Mouse (Mus musculus) forebrain, embryonic 15.5 days (tissue): ENCODE measurements around the gene Shisal1. TPM values are rescaled to one million over a fixed set of nuclear protein-coding genes. Genes with fewer than 3 reads are reported as not detected.
A peak's percentile ranks its signal among the peaks of the same experiment; 100 is the strongest.

Experiments
- ATAC-seq: fragments of 200-750 bp; cut with Nextera tagmentation; replicated peaks from 2 replicates; pipeline ENCODE4 v1.8.0; 2017; ENCODE audit warnings: mild to moderate bottlenecking, moderate TSS enrichment, moderate library complexity
- H3K27ac ChIP-seq: fragments of 300-500 bp; sonication (generic); replicated peaks from 2 replicates; pipeline ENCODE4 v1.5.1; 2015; ENCODE audit warnings: mild to moderate bottlenecking, inconsistent platforms
- H3K27me3 ChIP-seq: fragments of 300-500 bp; sonication (generic); 2 replicates; pipeline ENCODE4 v1.6.1; 2015; ENCODE audit warnings: inconsistent platforms
- H3K36me3 ChIP-seq: fragments of 300-500 bp; sonication (generic); 2 replicates; pipeline ENCODE4 v1.6.1; 2015; ENCODE audit warnings: mild to moderate bottlenecking, inconsistent platforms
- H3K4me1 ChIP-seq: fragments of 300-500 bp; sonication (generic); 2 replicates; pipeline ENCODE4 v1.6.1; 2015; ENCODE audit warnings: inconsistent platforms
- H3K4me2 ChIP-seq: fragments of 300-500 bp; sonication (generic); replicated peaks from 2 replicates; pipeline ENCODE4 v1.6.1; 2015; ENCODE audit warnings: mild to moderate bottlenecking, inconsistent platforms
- H3K4me3 ChIP-seq: fragments of 300-500 bp; sonication (generic); 2 replicates; pipeline ENCODE4 v1.5.1; 2015; ENCODE audit warnings: mild to moderate bottlenecking, inconsistent platforms
- H3K9ac ChIP-seq: fragments of 300-500 bp; sonication (generic); replicated peaks from 2 replicates; pipeline ENCODE4 v1.6.1; 2015; ENCODE audit warnings: mild to moderate bottlenecking, inconsistent platforms
- H3K9me3 ChIP-seq: fragments of 300-500 bp; sonication (generic); 2 replicates; pipeline ENCODE4 v1.6.1; 2016; ENCODE audit warnings: inconsistent platforms
- WGBS: fragments of 180-500 bp; shearing (Covaris S2); methylation state at CpG from one replicate; pipeline ENCODE4 v1.1.7; 2015; ENCODE audit warnings: mixed read lengths; 5-methylcytosine and 5-hydroxymethylcytosine counted together
- polyA plus RNA-seq: library from polyadenylated mRNA; unstranded; fragments of >200 nt; fragmentation: Nextera tagmentation; extraction: Ambion mirVana; gene quantifications from 2 replicates; pipeline ENCODE4 v1.2.1, GENCODE M21; 2015

Gene Shisal1
- polyA plus RNA-seq, 1 experiment from 2014 or later, result 11.3 TPM

DNA sequence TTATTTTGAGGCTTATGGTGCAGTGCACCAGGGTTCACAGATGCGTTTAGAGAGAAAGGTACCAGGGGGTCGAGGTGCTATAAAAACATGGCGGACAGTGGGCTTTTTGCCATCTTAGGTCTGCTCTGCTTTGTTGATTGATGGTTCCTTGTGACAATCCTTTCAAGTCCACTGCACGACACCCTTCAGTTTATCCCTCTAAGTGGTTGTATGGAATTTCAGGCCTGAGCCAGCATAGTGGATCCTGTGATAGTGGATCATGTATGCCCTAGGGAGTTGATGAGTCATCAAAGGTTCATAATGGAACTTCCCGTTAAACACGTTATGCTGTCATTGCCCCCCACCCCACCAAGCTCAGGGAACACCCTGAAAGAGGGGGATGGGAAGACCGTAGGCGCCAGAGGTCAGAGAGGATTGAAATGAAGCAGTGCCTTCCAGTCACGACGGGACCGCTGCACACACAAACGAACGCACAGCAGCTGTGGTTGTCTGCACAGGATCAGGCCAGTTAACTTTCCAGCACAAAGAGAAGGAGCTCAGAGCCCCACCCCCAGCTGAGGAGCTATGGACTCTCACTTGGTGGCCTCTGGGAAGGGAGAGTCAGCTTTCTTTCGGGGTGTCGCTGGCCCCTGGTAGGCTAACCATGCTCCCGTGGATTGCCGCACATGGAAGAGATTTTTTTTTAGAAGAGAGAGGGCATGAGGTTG, 81.1 kb downstream of the Shisal1 start:
- WGBS, result 71% methylated on average over 17 of the region's 17 CpGs
- no peak for ATAC-seq
- Histone ChIP-seq H3K9me3 (no peaks in the 10 kb centered on the region), H3K27me3 (no peaks in the 10 kb centered on the region), H3K9ac (no peak overlapping the region), H3K27ac (peak overlapping the region; percentile 19), H3K4me3 (no peak overlapping the region), H3K4me1 (peaks cover 19% of the 10 kb centered on the region), H3K4me2 (no peak overlapping the region), H3K36me3 (no peaks in the 10 kb centered on the region)

DNA sequence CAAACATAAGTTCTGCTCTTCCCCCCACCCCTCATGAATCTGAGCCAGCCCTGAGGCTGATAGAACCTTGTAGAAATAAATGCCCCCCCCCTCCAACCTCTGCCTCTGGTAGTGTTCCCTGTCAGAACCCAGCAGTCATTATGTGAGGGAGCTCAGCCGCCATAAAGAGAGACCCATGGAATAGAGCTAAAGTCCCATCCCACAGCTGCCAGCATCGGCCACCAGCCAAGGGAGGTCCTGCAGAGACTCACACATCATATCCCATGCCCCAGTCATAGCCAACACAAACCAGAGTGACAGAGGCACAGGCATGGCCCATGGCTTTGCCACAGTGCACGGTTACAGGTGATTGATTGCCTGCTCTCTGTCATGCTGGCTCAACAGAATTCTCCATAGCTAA, 82.2 kb downstream of the Shisal1 start:
- WGBS, result 92% methylated on average over 3 of the region's 3 CpGs
- Histone ChIP-seq H3K4me1 (peaks cover 28% of the 10 kb centered on the region), H3K4me3 (no peak overlapping the region), H3K27ac (no peak overlapping the region), H3K36me3 (no peaks in the 10 kb centered on the region), H3K9ac (no peak overlapping the region), H3K27me3 (no peaks in the 10 kb centered on the region), H3K9me3 (no peaks in the 10 kb centered on the region), H3K4me2 (no peak overlapping the region)
- no peak for ATAC-seq

DNA sequence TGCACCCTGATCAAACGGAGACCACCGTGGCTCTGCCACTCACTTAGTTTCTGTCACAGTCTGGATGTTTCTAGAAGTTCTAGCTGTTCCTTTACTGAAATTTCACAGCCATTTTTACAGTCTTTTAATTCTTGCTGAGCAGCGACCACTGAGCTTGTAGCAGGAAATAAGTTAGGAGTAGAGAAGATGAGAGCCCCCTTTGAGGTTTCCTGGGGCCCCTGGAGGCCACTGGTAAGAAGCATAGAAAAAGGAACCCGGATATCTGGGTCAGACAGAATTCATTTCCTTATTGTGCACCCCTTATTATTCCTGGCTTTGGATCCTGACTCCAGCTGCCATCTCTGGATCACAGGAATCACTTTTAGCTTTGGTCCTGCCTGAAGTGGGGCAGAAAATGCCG, 91.8 kb downstream of the Shisal1 start:
- no peaks in the 10 kb centered on the region for H3K36me3 ChIP-seq
- 81% methylated on average over 5 of the region's 5 CpGs for WGBS
- no peak for ATAC-seq
- peaks cover 15% of the 10 kb centered on the region for H3K4me1 ChIP-seq
- H3K27ac ChIP-seq, result no peak overlapping the region
- H3K27me3 ChIP-seq, result no peaks in the 10 kb centered on the region
- no peak overlapping the region for H3K9ac ChIP-seq
- no peaks in the 10 kb centered on the region; the same call in 1 of the 2 replicates for H3K9me3 ChIP-seq
- no peak overlapping the region for H3K4me3 ChIP-seq
- no peak overlapping the region for H3K4me2 ChIP-seq

DNA sequence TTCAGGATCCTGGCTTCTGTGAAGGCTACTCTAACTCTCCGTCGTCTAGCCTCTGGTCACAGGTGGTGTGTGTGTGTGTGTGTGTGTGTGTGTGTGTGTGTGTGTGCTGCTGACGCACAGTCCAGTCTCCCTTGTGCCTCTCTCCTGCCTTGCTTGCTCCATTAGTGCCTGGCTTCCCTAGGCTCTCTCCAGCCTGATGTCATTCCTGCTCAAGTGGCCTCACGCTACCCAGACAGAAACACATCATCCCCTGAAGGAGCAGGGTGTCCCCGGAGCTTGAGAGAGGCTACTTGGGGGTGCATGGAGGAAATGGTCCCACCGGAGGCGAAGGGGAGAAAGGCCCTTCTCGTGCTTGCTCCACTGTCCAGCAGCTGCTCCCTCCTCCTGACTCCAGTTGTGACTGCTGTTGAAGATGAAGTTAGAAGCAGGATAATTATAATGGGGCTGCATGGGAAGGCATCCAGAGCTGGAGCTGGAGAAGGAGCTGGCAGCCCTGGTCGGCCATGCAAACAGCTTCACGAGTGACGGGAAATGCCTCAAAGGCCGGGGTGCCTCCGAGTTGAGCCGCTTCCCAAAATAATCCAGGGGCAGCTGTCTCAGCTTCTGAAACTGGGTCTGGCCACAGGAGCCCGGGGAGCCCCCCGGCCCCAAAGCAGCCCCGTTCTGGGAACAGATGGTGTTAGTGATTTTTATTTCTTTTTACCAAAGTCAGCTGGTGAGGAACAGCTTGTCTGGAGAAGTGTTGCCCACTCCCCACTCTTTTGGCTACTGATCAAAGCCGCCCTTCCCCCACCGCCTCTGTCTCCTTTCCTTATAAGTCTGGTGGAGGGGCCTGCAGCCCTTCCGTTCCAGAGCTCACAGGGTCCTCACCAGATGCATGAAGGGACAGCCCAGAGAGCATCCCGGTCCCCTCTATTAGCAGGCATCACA, 94.7 kb downstream of the Shisal1 start:
- no peak overlapping the region for H3K9ac ChIP-seq
- H3K27me3 ChIP-seq, result no peaks in the 10 kb centered on the region
- peaks cover 14% of the 10 kb centered on the region for H3K4me1 ChIP-seq
- 57% methylated on average over 21 of the region's 21 CpGs for WGBS
- no peaks in the 10 kb centered on the region; the same call in 1 of the 2 replicates for H3K9me3 ChIP-seq
- peak; percentile 84 for ATAC-seq
- H3K4me3 ChIP-seq, result no peak overlapping the region
- no peaks in the 10 kb centered on the region for H3K36me3 ChIP-seq
- H3K27ac ChIP-seq, result peak overlapping the region; percentile 77
- H3K4me2 ChIP-seq, result no peak overlapping the region

DNA sequence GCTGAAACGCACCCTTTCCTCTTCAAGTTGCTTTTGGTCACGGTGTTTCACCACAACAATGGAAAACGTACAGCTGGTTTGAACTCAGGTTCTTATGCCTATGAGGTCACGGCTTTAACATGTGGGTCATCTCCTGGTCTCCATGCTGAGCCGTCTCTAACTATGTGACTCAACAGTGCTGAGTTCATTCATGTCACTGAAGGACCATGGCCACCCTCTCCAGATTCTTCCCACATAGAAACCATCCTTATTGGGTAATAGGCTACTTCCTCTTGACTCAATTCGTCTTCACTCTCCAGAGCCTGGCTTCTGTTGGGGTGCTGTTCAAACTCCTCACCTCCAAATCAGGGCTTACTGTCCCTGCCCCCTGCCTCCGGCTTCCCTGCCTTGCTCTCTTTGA, 95.6 kb downstream of the Shisal1 start:
- WGBS, result 93% methylated on average over 7 of the region's 7 CpGs
- Histone ChIP-seq H3K9ac (no peak overlapping the region), H3K9me3 (no peaks in the 10 kb centered on the region; the same call in 1 of the 2 replicates), H3K4me1 (peaks cover 14% of the 10 kb centered on the region), H3K4me3 (no peak overlapping the region), H3K4me2 (no peak overlapping the region), H3K36me3 (no peaks in the 10 kb centered on the region), H3K27me3 (no peaks in the 10 kb centered on the region), H3K27ac (no peak overlapping the region)
- ATAC-seq, result no peak

DNA sequence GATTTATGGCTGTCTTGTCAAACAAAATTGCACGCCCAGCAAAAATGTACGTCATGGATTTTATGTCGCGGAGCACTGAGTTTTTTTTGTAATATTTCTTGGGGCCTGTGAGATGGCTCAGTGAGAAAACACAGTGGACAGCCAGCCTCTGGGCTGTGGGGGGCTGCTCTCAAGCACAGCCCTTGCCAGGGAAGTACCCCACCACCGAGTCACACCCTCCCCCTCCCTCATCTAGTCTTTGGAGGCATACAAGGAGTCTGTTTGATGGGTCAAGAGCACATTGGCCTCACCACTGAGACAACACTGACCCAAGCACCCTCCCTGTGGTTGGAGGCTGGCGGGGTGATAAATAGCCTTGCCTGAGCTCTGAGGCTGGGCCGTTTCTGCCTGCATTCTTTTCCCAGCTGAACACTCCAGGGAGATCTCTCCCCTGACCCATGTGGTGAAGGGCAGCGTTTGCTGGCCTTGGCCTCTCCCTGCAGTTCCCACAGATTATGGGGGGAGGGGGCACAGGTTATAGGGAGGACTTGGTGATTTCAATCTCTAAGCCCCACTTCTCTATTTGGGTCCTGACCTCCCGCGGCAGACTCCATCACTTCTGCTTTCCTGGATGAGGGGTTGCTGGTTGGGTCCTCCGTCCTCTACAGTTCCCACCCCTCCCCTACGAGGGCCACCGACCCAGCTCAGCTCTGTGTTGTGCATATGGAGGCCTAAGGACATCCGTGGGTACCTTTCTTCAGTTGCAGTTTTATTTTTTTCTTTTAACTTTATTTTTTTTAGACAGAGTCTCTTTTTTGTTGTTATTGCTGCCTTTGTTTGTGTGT, 96.8 kb downstream of the Shisal1 start:
- no peaks in the 10 kb centered on the region for H3K27me3 ChIP-seq
- H3K27ac ChIP-seq, result no peak overlapping the region

DNA sequence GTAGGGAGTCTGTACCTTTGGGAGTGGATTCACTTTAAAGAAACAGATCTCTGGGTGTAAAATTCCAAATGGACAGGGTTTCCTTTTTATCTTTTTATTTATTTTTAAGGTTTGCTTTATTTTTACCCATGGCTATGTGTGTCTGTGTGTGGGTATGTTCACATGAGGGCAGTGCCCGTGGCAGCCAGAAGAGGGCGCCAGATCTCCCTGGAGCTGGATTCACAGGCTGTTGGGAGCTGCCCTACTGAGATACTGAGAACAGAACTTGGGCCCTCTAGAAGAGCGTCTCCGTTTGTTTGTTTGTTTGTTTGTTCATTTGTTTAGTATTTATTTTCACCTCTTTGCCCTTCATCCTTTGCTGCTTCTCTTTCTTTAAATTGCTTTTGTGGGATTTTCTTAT, 98.1 kb downstream of the Shisal1 start:
- no peaks in the 10 kb centered on the region; the same call in 1 of the 2 replicates for H3K9me3 ChIP-seq
- ATAC-seq, result no peak
- no peaks in the 10 kb centered on the region for H3K36me3 ChIP-seq
- no peak overlapping the region for H3K9ac ChIP-seq
- H3K4me2 ChIP-seq, result no peak overlapping the region
- peaks cover 14% of the 10 kb centered on the region for H3K4me1 ChIP-seq
- H3K27me3 ChIP-seq, result no peaks in the 10 kb centered on the region
- WGBS, result 95% methylated on average over 4 of the region's 4 CpGs
- H3K27ac ChIP-seq, result no peak overlapping the region
- H3K4me3 ChIP-seq, result no peak overlapping the region

More for the DNA sequence above, 96.8 kb downstream of the Shisal1 start:
- no peak for ATAC-seq
- Histone ChIP-seq H3K4me2 (no peak overlapping the region), H3K9ac (no peak overlapping the region), H3K4me1 (peaks cover 14% of the 10 kb centered on the region), H3K4me3 (no peak overlapping the region), H3K36me3 (no peaks in the 10 kb centered on the region), H3K9me3 (no peaks in the 10 kb centered on the region; the same call in 1 of the 2 replicates)
- WGBS, result 76% methylated on average over 14 of the region's 14 CpGs

DNA sequence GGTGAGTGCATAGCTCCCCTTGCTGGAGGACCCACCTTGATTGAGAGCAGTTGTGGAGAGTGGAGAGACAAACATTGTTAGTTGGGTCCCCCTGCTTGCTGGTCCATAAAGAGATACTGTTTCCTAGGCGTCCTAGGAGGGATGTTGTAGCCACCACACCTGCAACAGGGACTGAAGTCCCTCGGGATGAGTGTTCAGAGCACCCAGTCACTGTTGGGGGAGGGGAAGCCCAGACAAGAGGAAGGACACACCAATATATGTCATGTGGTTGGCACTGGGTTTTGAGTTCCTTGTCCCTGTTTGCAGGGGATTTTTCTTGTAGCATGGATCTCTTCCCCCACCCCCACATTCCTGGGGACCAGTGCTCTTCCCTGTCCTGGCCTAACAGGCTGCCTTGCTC, 106.0 kb downstream of the Shisal1 start:
- 68% methylated on average over 2 of the region's 2 CpGs for WGBS
- H3K27me3 ChIP-seq, result no peaks in the 10 kb centered on the region
- no peak for ATAC-seq
- no peak overlapping the region for H3K9ac ChIP-seq
- H3K9me3 ChIP-seq, result no peaks in the 10 kb centered on the region
- H3K4me3 ChIP-seq, result no peak overlapping the region
- H3K36me3 ChIP-seq, result no peaks in the 10 kb centered on the region
- 0 out of 2 replicates have a peak, but pooled peaks cover 6% of the 10 kb centered on the region for H3K4me1 ChIP-seq
- no peak overlapping the region for H3K27ac ChIP-seq
- H3K4me2 ChIP-seq, result no peak overlapping the region

DNA sequence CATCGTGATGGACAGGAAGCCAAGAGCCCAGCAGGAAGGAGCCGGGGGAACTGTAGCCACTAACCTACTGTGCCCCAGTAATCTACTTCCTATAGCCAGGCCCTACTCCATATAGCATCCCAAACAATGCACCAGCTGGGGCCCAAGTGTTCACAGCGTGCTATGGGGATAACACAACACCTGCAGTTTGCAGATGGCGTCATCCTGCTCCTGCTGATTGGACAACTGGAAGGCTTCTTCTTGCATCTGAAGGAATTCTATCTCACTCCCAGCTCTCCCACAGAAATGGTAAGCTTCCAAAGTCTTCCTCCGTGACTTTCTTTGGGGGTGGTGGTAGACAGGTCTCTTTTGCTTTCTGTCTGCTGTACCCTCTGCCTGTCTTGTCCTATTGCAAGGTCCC, 109.3 kb downstream of the Shisal1 start:
- Histone ChIP-seq H3K9me3 (no peaks in the 10 kb centered on the region), H3K27ac (no peak overlapping the region), H3K4me2 (no peak overlapping the region), H3K27me3 (no peaks in the 10 kb centered on the region), H3K36me3 (no peaks in the 10 kb centered on the region), H3K4me1 (0 out of 2 replicates have a peak, but pooled peaks cover 6% of the 10 kb centered on the region), H3K4me3 (no peak overlapping the region), H3K9ac (no peak overlapping the region)
- no peak for ATAC-seq
- WGBS, result 71% methylated on average over 5 of the region's 5 CpGs

DNA sequence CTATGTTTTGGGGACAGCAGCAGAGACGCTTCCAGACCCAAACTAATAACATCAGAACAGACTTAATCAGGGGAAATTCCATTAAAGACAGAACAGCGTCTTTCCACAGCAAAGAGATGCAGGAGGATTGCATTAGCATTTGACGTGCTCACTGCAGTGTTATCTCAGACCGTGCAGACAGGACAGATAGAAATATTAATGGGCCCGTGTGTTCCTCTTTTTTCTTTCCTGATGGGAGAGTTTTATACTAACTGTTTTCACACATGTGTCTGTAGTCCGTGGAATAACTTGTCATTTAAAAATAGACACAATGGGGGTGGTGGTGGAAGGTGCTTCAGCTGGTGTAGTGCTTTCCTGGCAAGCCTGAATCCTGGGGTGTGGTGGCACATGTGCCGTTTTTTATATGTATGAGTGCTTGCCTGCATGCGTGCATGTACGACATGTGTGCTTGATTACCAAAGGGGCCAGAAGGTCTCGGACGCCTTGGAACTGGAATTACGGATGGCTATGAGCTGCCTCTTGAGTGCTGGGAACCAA, 110.5 kb downstream of the Shisal1 start:
- 74% methylated on average over 12 of the region's 12 CpGs for WGBS
- Histone ChIP-seq H3K9ac (no peak overlapping the region), H3K27me3 (no peaks in the 10 kb centered on the region), H3K9me3 (no peaks in the 10 kb centered on the region), H3K4me3 (no peak overlapping the region), H3K4me2 (no peak overlapping the region), H3K4me1 (0 out of 2 replicates have a peak, but pooled peaks cover 6% of the 10 kb centered on the region), H3K36me3 (no peaks in the 10 kb centered on the region), H3K27ac (no peak overlapping the region)
- ATAC-seq, result no peak

DNA sequence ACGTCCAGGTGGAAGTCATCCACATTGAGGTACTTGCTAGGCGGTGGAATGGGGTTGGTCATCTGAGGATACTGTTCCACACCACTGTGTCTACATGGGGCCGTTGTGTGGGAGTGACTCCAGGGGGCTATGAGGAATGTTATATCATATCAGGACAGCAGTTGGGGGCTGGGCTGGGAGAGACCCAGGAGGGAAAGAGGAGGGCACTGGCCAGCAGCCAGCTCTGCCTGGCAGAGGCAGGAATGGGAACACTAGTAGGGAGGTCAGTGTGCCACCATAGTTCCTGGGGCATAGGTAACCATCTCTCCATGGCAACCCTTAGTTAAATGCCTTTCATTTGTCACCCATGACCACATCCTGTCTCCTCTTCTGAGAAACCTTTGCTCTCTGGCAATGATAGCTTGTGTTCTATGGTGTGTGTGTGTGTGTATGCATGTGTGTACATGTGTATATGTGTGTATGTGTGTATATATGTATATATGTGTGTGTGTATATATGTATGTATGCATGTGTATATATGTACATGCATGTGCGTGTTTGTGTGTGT, 115.8 kb downstream of the Shisal1 start:
- WGBS, result 87% methylated on average over 4 of the region's 4 CpGs
- Histone ChIP-seq H3K4me2 (no peak overlapping the region), H3K27ac (no peak overlapping the region), H3K9me3 (no peaks in the 10 kb centered on the region), H3K4me1 (0 out of 2 replicates have a peak, but pooled peaks cover under 1% of the 10 kb centered on the region), H3K9ac (no peak overlapping the region), H3K27me3 (no peaks in the 10 kb centered on the region), H3K36me3 (no peaks in the 10 kb centered on the region), H3K4me3 (no peak overlapping the region)
- ATAC-seq, result no peak
